Mouse (Mus musculus) left cerebral cortex, adult 2 months (tissue): ENCODE data around the gene Sertad3. TPM values are rescaled to one million over a fixed set of nuclear protein-coding genes. Genes with fewer than 3 reads are reported as not detected.
"Not testable (repeated sequence)": the region's sequence is repeated elsewhere in the genome, so short reads cannot be mapped to it uniquely, and the experiment has no call there.

Source experiments
- DNase-seq, 2 experiments: peaks; one replicate each; pipeline ENCODE4 v3.0.0; 2021 to 2022; ENCODE audit warnings: low spot score in 2 of 2, mixed read lengths in 1 of 2; ENCODE audit errors: extremely low spot score in 1 of 2
- H3K27ac ChIP-seq: fragments of 200-600 bp; 2 replicates; pipeline ENCODE4 v1.8.1; 2022
- H3K4me3 ChIP-seq: fragments of 200-600 bp; 2 replicates; pipeline ENCODE4 v1.8.1; 2022
- CTCF ChIP-seq: fragments of 200-600 bp; IDR thresholded peaks from 2 replicates; pipeline ENCODE4 v1.8.1; 2022; ENCODE audit warnings: antibody characterized with exemption, mild to moderate bottlenecking, moderate library complexity
- intact Hi-C: fragments of 180-260 bp; cut with DNase I; formaldehyde crosslinking; loops from one replicate; pipeline ENCODE4 v1.15.1; 2025
- total RNA-seq, 2 experiments: library from RNA; stranded (reverse); gene quantifications; 2 replicates each; pipeline ENCODE4 v1.2.3; 2021

Gene Sertad3
- total RNA-seq, 2 experiments from 2014 or later: 3.3 TPM

GRCm38 (mm10) chr7:27486102-27486769 lies 12.7 kb downstream of the Sertad3 start:
- no peak for DNase-seq
- no peak for TF ChIP-seq CTCF
- Histone ChIP-seq H3K27ac (peak overlapping the region; percentile 56), H3K4me3 (peak overlapping the region; percentile 70)
- intact Hi-C loops: loop anchor here (5.0 to 10.0 kb wide), 2 partner anchors 199 to 254 kb away; partner anchors contain the start of genes Coq8b and Zfp607b

DNA sequence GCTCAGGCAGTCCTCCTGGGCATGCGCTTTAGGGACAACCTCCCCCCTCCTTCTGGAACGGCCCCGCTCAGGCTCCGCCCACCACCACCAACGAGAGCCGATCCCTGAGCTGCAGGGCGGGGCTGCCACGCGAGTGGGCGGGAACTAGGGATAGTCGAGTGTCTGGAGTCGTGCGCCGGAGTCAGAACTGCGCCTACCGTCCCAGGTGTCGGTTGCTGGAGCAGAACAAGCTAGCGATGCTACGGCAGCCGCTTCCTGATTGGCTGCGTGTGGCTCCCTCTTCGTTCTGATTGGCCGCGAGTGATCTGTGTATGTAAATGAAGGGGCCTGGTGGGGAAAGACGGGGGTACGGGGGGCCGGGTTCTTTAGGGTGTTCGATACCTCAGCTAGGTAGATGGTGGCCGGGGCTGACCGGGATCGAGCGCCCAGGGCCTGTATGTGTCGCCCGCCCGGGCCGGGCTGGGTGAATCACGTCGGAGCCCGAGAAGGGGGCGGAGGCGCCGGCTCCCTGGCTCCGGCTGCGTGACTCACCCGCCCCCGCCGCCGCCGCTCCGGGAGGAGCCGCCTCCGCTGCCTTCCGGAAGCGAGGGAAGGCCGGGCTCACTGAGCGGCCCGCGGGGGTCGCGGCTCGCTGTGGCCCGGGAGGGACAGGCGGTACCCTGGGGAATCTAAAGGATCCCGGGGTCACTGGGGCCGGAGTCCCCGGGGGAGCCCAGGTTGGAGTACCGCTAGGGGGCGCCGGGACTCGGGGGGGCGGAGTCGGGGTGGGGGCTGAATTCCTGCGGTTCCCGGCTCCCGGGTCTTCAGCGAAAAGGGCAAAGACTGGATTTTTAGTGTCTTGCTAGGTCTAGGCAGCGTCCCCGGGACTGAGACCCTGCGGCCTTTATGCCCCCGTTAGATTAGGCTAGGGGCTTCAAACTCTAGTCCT lies 13.5 kb downstream of the Sertad3 start, which contains the start of gene Sertad1:
TSS of gene Sertad1 (plus strand) at position 141 of the 928 bp plus-strand sequence.
- H3K4me3 ChIP-seq: peak within 1 kb of the TSS; percentile 70
- peak; percentile 99 to 100 for DNase-seq
- H3K27ac ChIP-seq: peak within 1 kb of the TSS; percentile 98
- intact Hi-C loops: loop anchor here (1.0 to 10.0 kb wide), 3 partner anchors 41 to 255 kb away; partner anchors contain the start of genes Coq8b and Zfp607b
- TF ChIP-seq CTCF: peak; percentile 79

GRCm38 (mm10) chr7:27487740-27488268 lies 14.2 kb downstream of the Sertad3 start:
- intact Hi-C loops: loop anchor here (1.0 to 10.0 kb wide), 3 partner anchors 42 to 256 kb away; partner anchors contain the start of genes Coq8b and Zfp607b
- DNase-seq: peak; percentile 65 to 68
- TF ChIP-seq CTCF: no peak

GRCm38 (mm10) chr7:27489270-27489869 lies 15.8 kb downstream of the Sertad3 start:
- Histone ChIP-seq H3K27ac (peak overlapping the region; percentile 83), H3K4me3 (no peak overlapping the region)
- TF ChIP-seq CTCF: no peak
- intact Hi-C loops: loop anchor here (5.0 to 10.0 kb wide), 2 partner anchors 195 to 257 kb away; partner anchors contain the start of genes Coq8b and Zfp607b
- no peak for DNase-seq

More at GRCm38 (mm10) chr7:27487740-27488268, 14.2 kb downstream of the Sertad3 start:
- H3K27ac ChIP-seq: peak overlapping the region; percentile 98
- peak overlapping the region; percentile 70 for H3K4me3 ChIP-seq

DNA sequence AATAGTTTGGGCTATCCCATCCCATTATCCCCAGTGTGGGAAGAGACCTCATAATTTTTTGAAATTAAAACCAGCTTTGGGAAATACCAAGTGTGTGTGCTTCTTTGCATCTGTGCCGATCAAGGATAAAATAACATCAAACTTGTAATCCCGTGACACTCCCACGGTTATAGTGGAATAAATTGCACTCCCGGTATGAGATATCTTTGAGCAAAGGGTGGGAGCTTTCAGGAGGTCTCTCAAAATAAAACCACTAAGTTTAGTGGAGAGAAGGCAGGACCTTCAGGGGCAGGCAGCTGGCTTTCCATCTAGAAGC lies 16.6 kb downstream of the Sertad3 start:
- peak overlapping the region; percentile 45 for H3K4me3 ChIP-seq
- intact Hi-C loops: loop anchor here (1.0 to 5.0 kb wide), 3 partner anchors 17 to 153 kb away; partner anchors contain the start of genes Akt2, Ltbp4 and Sertad3
- no peak for DNase-seq
- peak overlapping the region; percentile 83 for H3K27ac ChIP-seq
- no peak for TF ChIP-seq CTCF

DNA sequence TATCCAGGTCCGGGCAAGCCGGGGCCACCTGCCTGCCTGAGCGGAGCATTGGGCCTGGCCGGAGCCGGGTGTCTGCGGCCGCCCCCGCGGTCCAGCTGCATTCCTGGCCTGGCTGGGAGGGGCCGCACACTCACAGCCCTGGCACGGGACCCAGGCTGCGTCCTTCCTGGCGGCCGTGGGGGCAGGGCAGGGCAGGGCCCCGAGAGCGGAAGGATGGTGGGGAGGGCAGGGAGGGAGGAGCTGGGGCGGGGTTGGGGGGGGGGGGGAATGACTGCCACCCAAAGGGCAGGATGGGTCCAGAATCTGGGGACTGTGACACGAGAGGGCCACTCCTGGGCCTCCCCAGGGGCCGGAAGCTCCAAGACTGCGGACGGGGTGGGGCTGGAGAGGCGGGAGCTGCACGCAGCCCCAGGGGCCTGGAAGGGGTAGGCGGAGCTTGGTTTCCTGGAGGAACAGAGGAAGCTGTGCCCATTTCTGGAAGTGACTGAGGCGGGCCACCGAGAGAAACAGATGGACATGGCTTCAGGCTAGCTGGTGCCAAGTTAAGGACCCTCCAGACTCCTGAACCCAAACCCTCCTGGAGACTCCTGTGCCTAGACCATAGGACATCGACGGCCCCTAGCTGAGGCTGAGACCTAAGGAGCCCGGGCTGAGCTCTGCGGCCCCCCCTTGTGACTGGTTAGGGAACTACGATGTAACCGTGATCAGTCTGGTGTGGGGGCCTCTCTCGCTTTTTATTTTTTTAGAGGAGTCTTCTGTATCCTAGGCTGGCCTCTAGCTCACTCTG lies 17.2 kb downstream of the Sertad3 start:
- peak overlapping the region; percentile 83 for H3K27ac ChIP-seq
- intact Hi-C loops: loop anchor here (1.0 to 5.0 kb wide), 3 partner anchors 17 to 154 kb away; partner anchors contain the start of genes Akt2, Ltbp4 and Sertad3

GRCm38 (mm10) chr7:27491856-27492255 lies 18.3 kb downstream of the Sertad3 start:
- H3K27ac ChIP-seq: no peak overlapping the region
- TF ChIP-seq CTCF: no peak
- DNase-seq: no peak
- no peak overlapping the region for H3K4me3 ChIP-seq
- intact Hi-C loops: loop anchor here (2.0 to 5.0 kb wide), 3 partner anchors 15 to 155 kb away; partner anchors contain the start of genes Akt2 and Ltbp4

More for the DNA sequence above, 17.2 kb downstream of the Sertad3 start:
- TF ChIP-seq CTCF: peak; percentile 92
- H3K4me3 ChIP-seq: peak overlapping the region; percentile 45
- DNase-seq: peak; percentile 80 to 82

GRCm38 (mm10) chr7:27493022-27493421 lies 19.5 kb downstream of the Sertad3 start:
- TF ChIP-seq CTCF: no peak
- DNase-seq: no peak
- intact Hi-C loops: loop anchor here (2.0 to 5.0 kb wide), 2 partner anchors 14 to 99 kb away; partner anchors contain the start of gene Akt2
- Histone ChIP-seq H3K4me3 (no peak overlapping the region), H3K27ac (no peak overlapping the region)

DNA sequence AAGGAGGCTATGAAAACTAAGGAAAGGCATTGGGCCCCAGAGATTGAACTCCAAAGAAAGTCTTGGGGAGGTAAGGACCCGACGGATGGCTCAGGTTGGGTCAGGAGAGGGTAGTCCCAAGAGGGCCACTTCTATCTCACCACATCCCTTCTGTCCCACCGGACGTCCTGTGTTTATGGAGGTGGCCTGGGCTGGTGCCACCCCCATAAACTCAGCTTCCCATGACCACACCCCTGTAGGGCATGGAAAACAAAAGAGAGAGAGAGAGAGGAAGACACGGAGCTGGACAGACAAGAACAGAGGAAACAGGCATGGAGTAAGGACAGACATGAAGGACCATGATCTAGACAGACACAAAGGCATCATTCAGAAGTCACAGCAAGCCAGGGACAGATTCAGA lies 19.9 kb downstream of the Sertad3 start:
- H3K4me3 ChIP-seq: no peak overlapping the region
- no peak for DNase-seq
- intact Hi-C loops: loop anchor here (2.0 to 5.0 kb wide), 2 partner anchors 13 to 99 kb away; partner anchors contain the start of gene Akt2
- no peak for TF ChIP-seq CTCF
- H3K27ac ChIP-seq: no peak overlapping the region

DNA sequence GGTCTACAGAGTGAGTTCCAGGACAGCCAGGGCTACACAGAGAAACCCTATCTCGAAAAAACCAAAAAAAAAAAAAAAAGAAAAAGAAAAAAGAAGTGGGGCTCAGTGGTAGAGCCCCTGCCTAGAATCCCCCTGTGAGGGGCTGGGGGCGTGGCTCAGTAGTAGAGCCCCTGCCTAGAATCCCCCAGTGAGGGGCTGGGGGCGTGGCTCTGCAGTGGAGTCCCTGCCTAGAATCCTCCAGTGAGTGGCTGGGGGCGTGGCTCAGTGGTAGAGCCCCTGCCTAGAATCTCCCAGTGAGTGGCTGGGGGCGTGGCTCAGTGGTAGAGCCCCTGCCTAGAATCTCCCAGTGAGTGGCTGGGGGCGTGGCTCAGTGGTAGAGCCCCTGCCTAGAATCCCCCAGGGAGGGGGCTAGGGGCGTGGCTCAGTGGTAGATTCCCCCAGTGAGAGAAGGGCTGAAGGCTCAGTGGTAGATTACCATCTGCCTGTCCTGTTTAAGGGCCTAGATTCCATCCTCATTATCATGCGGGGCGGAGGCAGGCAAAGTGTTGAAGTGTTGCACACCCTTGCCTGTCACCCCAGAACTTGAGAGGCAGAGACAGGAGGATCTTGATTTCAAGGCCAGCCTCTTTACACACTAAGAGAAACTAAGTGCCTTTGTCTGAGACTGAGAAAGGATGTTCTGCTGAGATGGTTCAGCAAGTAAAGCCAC lies 21.2 kb downstream of the Sertad3 start:
- DNase-seq, H3K27ac ChIP-seq, H3K4me3 ChIP-seq: not testable (repeated sequence)
- intact Hi-C loops: loop anchor here (5.0 kb wide), 1 partner anchor 97 kb away; the partner anchor contains the start of gene Akt2
